Mouse (Mus musculus) lung, postnatal 14 days (tissue): Measurements from ENCODE around the gene Cip2a.
A peak's percentile ranks its signal among the peaks of the same experiment; 100 is the strongest.

Experiments used
- DNase-seq: peaks from one replicate; pipeline ENCODE4 v3.0.0; 2021

Gene Cip2a

DNA sequence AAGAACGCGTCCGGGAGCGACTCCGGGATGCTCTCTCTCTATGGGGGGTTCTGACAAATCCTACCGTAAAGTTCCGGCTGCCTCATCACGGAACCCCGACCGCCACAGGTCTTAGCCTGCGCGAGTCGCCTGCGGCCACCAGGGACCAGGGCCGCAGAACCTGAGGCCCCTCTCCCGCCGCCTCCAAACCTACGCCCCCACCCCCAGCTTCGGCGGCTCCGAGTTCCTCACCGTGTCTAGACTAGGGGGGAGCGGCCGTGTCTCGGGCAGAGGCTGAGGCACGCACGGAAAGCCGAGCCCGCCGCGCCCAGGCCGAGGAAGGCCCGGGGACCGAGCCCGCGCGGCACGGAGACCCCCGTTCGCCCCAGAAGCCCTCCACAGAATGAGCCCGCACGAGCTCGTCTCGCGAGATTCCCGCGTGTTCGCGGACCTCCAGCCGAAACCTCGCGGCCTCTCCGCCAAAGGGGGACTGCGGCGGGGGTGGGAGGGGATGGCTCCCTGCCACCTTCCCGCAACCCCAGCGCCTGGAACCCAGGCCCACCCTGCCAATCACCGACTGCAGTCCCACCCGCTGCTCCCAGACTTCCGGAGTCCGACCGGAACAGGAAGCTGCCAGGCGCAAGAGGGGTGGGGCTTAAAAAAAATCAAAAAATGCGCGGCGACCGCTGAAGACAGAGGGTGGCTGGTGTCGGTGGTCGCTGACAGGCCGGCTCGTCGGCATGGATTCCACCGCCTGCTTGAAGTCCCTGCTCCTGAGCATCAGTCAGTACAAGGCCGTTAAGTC lies at the start of gene Cip2a, which contains the start of gene Dzip3:
Cip2a (plus strand) TSS at position 627 of the 784 bp plus-strand sequence.
Dzip3 (minus strand) TSS at position 607 of the 784 bp plus-strand sequence.
- peak; percentile 88 for DNase-seq

DNA sequence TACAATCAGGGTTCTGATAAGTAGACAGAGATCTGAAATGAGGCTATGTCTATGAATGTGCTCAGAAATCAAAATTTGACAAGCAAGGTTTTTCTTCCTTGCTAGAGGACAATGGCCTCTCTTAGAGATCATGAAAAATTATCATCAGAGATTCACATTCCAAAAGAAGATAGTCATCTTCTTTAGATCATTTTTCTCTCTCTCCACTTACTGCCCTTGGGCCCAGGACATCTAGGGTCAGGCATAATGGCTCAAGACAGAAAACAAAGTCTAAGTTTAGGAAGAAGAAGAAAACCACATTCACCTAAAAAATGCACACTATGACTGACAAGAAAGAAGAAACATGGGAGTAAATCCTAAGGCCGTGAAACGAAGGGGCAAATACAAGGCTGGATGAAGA lies 21.0 kb upstream of the Cip2a start:
- DNase-seq: no peak

DNA sequence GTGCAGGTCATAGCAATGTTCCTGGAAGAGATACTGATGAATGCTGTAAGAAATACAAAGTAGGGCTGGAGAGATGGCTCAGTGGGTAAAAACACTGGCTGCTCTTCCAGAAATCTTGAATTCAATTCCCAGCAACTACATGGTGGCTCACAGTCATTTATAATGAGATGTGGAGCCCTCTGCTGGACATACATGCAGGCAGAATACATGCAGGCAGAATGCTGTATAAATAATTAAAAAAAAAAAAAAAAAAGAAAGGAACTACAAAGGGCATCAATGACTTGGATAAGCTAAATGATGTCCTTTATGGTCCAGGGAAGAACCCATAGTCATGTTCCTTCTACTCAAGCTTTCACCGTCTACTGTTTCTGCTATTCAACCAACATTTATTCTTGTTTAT lies 20.4 kb upstream of the Cip2a start:
- DNase-seq: no peak

DNA sequence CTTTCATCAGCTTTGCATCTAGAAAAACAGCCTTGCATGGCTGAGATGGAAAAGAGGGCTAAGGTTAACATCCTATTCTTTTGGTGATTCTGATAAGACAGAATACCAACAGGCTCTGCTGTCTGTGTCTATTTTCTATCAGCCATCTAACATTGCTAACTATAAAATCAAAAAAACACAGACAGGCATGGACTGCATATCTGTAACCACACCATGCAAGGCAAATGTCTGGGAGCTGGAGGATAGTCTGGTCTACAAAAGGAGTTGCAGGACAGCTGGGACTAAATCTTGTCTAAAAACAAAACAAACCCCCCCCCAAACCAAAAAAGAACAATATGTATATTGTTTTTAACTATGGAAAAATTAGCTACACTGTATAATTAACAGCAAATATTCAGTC lies 14.0 kb upstream of the Cip2a start:
- DNase-seq: no peak

DNA sequence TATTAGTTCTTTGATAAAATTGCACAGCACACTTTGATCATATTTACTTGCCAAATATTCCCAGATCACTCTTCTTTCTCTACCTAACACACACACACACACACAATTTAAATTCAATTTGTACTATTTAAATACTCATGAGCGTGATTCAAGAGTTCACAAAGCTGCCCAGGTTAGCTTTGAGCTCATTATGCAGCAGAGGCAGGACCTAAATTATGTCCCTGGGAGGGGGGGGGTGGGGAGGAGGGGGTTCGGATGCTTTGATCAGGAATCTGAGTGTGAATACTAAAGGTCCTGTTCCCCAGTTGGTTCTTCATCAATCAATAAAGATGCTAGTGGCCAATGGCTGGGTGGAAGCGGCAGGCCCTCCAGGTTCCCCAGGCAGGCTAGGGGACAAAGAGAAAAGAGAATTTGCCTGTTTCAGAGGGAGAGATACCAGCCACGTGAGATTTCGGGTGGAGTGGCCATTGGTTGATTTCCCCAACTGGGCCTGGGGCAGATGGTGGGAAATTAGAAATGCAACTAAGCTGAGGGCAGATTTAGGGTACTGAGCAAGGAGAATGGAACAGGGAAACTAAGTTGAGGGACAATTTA lies 8.9 kb upstream of the Cip2a start:
- no peak for DNase-seq

DNA sequence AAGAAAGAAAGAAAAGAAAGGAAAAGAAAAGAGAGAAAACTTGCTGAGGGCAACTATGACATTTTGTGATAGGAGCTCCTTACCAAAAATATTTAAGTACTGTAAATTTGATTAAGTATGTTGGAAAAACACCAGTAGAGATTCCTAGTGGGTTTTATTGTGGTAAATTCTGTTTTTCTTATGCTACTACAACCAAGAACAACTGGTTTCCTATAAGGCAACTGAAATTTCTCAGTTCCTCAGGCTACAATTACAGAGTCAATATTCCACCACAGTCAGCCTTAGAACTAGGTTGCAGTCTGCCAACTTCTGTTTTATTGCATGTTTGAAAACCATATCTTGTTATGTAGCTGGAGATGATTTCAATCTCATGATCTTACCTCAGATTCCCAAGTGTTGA lies 4.3 kb upstream of the Cip2a start:
- DNase-seq: no peak

DNA sequence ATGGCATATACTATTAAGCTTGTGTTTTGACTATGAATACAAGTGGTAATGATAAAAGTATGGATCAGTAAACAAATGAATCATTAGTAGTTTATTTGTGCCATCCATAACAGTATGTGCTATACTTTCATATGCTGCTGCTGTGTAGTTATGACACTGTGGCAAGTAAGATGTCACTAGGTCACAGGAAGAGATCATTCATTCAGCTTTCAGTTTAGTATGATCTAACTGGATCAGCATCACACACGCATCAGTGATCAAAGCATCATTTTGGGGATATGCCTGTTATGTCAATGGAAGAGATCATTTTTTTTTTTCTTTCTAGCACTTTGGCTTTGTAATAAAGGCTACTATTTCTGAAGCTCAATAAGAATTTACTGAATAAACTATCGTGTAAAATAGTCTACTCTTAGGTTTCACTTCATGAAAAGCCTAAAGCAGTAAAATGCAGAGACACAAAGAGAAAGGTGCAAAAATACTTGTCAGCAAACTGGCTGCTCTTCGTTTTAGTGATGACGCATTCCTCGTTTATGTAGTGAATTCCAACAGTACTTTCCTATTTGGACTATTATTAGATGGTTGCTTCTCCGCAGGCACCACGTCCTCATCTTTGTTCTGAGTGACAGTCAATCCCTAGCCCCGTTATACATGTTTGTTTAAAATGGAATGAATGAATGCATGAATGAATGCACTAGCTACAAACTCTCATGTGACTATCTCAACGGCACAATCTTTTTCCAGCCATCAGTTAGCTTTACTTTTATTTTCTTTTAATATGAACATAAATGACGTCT lies 1.4 kb upstream of the Cip2a start:
- no peak for DNase-seq

DNA sequence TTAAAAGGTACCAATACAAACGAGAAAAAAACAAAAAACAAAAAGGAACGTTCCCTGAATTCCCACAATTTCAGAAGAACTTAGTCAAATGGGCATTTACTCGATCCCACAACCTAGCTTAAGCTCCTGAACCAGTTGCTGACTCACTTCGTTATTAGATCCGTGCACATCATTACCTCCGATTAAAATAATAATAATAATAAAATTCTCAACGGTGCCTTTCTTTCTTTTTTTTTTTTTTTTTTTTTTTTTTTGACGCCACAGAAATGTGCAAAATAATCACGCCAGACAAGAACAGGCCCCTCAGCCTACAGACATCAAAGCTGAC lies 790 bp upstream of the Cip2a start:
- DNase-seq: no peak

DNA sequence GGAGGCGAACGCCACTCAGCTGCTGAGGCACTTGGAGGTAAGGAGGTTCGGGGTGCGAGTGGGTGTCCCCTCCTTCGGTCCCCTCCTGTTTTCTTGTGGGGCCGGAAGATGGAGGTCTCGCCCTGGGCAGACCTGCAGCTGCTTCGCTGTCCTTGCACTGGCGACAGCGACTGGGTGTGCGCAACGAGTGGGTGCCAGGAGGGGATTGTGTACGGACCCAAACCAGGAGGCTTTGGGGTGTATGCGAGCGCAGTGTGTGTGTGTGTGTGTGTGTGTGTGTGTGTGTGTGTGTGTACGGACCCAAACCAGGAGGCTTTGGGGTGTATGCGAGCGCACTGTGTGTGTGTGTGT lies 333 bp downstream of the Cip2a start:
- no peak for DNase-seq

DNA sequence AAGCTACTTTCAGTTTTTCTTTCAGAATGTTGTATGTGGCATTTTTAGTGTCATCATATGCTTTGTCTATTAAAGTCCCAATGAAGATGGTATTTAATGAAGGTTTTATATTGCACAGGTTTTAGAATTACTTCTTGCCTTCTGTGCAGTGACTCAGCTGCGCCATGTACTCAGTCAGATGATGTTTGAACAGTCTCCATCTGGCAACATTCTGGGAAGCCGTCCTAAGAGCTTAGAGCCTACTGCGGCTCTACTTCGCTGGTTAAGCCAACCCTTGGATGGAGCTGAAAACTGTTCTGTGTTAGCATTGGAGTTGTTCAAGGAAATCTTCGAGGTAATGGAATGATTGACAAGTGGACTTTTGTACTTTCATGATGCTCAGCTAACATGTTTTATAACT lies 10.2 kb downstream of the Cip2a start:
- no peak for DNase-seq

DNA sequence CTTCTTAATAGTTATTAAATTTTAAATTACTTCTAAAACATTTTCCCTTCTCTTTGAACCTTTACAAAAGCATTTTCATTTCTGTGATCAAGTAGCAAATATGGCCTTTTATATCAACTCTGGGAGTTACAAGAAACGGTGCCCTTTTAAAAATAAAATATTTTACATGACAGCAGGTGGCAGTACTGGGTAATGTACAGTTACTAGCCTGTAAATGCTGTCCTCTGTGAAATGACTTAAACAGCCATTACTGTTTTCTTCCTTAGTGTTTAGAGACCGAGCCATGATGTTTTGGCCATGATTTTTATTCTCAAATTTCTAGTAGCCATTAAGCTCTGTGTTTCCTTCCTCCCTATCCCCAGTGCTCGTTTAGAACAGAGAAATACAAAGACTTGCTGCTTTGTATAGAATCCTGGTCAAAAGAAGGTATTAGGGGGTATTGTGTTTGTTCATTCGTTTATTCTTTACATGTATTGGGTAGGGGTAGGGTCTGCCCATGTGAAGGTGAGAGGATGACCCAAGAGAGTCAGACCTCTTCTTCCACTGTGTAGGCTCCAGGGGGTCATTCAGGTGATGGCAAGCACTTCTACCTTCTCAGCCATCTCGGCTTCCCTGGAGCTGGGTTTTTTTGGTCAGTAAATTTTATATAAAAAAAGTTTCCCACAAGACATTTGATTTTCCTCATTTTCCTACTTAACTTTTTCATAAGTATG lies 22.8 kb downstream of the Cip2a start:
- DNase-seq: no peak

DNA sequence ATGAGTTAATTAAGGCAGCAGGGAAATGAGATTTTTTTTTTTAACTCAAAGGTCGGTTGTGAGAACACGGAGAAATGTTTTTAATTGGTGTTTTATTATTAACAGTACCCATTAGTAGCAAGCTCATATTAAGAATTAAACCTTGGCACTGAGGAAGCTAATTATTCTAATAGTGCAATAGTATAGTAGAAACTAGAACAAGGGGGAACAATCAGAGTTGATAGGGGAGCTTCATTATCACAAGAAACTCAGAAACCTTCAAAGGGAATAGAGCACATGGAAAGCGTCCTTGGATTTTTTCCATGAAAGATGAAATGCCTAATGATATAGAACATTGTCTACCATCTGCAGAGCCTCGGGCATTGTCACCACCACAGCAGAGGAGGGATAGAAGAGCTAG lies 41.9 kb downstream of the Cip2a start:
- no peak for DNase-seq

DNA sequence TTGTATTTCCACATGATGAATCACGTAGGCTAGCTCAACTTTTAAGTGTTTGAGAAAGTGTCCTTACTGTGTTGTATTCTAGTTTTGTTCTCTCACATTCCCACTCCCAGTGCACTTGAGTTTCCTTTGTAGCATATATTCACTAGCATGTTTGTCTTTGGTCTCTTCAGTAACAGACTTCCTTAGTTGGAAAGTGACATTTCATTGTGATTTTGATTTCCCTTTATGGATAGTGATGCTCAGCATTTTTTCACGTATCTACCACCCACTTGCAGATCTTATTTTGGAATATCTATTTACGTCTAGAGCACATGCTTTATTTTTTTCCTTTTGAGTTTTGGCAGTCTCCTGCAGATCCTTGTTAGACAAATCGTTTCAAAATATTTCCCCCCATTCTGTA lies 43.8 kb downstream of the Cip2a start:
- DNase-seq: no peak

DNA sequence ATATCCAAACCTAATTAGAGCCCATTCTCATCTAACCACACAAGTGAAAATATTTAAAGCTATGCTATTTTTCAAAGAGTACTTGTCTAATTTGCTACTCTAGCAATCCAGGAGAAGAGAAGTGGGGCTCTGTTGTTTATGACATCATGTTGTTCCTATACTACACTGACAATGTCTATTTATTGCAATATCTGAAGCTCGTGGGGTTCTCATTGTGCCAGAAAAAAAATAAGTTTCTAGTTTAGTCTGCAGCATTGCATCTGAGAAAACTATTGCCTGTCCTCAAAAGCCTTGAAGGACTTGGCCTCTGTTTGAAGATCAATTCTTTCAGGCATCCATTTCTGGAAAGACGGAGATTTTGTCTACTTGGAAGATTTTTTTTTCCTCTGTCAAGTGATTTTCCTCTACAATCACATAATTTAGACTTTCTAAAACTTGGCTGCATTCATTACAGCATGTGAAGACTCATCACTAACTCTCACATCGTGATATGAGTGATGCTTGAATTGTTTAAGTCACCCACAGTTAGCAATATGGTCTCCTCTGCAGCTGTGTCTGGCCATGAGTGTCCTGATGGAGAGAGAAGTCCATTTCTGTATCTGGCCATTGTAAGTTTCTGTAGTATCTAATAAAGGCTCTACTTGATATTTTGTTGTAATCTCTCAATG lies 46.7 kb downstream of the Cip2a start:
- no peak for DNase-seq

DNA sequence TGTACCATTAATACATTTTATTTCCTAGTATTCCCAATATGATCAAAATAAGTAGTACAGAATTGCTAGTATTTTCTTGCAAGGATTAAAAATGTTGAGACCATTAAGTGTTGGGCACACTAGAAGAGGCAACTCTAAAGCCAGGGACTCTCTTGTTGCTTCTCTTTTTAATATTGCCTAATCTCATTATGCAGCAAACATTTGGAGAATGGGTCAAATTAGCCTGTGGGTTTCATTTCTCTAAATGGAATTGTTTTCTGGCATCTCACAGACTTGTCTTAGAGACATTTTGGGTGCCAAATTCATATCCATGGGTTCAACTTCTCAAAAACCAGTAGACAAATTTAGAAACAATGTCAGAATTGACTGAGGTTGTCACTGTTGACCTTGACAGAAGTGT lies 55.2 kb downstream of the Cip2a start:
- no peak for DNase-seq

DNA sequence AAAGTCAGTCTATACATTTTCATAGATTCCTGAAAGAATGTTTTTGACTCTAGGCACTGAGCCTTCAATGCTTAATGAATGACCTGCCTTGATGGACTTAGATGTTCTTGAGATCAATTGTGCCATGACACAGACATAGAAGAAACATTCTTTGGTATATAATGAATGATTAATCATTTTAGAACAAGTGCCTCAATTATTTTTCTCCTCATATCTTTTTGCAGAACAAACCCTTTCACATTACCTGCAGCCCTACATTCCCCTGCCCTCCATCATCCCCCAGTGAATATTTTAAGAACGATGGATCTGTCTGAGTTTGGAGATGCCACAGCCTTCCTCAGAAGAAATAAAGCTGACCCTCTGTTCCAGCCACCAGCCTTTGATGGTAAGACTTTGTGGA lies 63.2 kb downstream of the Cip2a start, which contains the start of gene Myh15:
Myh15 (plus strand) TSS at position 301 of the 400 bp plus-strand sequence.
- no peak for DNase-seq
